Mouse (Mus musculus) embryonic facial prominence, embryonic 14.5 days (tissue): Measurements from ENCODE around the gene Dgcr6. TPM values are rescaled to one million over a fixed set of nuclear protein-coding genes. Genes with fewer than 3 reads are reported as not detected.

ENCODE experiments used
- ATAC-seq: fragments of 200-750 bp; cut with Nextera tagmentation; 2 replicates; pipeline ENCODE4 v1.8.0; 2017; ENCODE audit warnings: low read depth, moderate number of reproducible peaks, moderate TSS enrichment
- DNase-seq: peaks from one replicate; pipeline ENCODE4 v3.0.0-alpha.2; 2015; ENCODE audit warnings: low spot score
- H3K27ac ChIP-seq: fragments of 300-500 bp; sonication (generic); replicated peaks from 2 replicates; pipeline ENCODE4 v1.5.1; 2014; ENCODE audit warnings: low read depth, mild to moderate bottlenecking, low read length, moderate library complexity
- H3K27me3 ChIP-seq: fragments of 300-500 bp; sonication (generic); replicated peaks from 2 replicates; pipeline ENCODE4 v1.6.1; 2014; ENCODE audit warnings: low read length; ENCODE audit not compliant: control insufficient read depth, insufficient read depth
- H3K36me3 ChIP-seq: fragments of 300-500 bp; sonication (generic); 2 replicates; pipeline ENCODE4 v1.6.1; 2014; ENCODE audit warnings: low read length, mixed read lengths; ENCODE audit not compliant: control insufficient read depth, insufficient read depth
- H3K4me1 ChIP-seq: fragments of 300-500 bp; sonication (generic); 2 replicates; pipeline ENCODE4 v1.6.1; 2014; ENCODE audit warnings: antibody characterized with exemption, low read length; ENCODE audit not compliant: control insufficient read depth, insufficient read depth
- H3K4me2 ChIP-seq: fragments of 300-500 bp; sonication (generic); 2 replicates; pipeline ENCODE4 v1.6.1; 2014; ENCODE audit warnings: low read depth, mild to moderate bottlenecking, low read length, moderate library complexity, mixed read lengths
- H3K4me3 ChIP-seq: fragments of 300-500 bp; sonication (generic); 2 replicates; pipeline ENCODE4 v1.5.1; 2014; ENCODE audit warnings: low read depth, mild to moderate bottlenecking, low read length
- H3K9ac ChIP-seq: fragments of 300-500 bp; sonication (generic); 2 replicates; pipeline ENCODE4 v1.6.1; 2014; ENCODE audit warnings: low read depth, mild to moderate bottlenecking, low read length, moderate library complexity, mixed read lengths
- H3K9me3 ChIP-seq: fragments of 300-500 bp; sonication (generic); 2 replicates; pipeline ENCODE4 v1.6.1; 2016; ENCODE audit warnings: low read length; ENCODE audit not compliant: control insufficient read depth
- WGBS: fragments of 180-500 bp; shearing (Covaris S2); extraction: QIAGEN DNeasy Blood & Tissue Kit; methylation state at CpG from one replicate; pipeline ENCODE4 v1.1.7; 2014; 5-methylcytosine and 5-hydroxymethylcytosine counted together
- polyA plus RNA-seq: library from polyadenylated mRNA; unstranded; fragments of >200 nt; fragmentation: Nextera tagmentation; extraction: Ambion mirVana; gene quantifications from 2 replicates; pipeline ENCODE4 v1.2.1, GENCODE M21; 2014

Dgcr6 gene
- polyA plus RNA-seq, 1 experiment from 2014 or later = 89.9 TPM

GRCm38 (mm10) chr16:18075201-18075600 lies 22.5 kb downstream of the Dgcr6 start:
- no peaks in the 10 kb centered on the region for H3K4me1 ChIP-seq
- H3K27ac ChIP-seq = no peak overlapping the region
- H3K27me3 ChIP-seq = no peaks in the 10 kb centered on the region
- no peak for DNase-seq
- H3K4me3 ChIP-seq = no peak overlapping the region
- H3K4me2 ChIP-seq = no peak overlapping the region
- 58% methylated on average over 3 of the region's 3 CpGs for WGBS
- peaks cover 25% of the 10 kb centered on the region for H3K36me3 ChIP-seq
- no peak overlapping the region for H3K9ac ChIP-seq
- no peaks in the 10 kb centered on the region for H3K9me3 ChIP-seq
- ATAC-seq = no peak

DNA sequence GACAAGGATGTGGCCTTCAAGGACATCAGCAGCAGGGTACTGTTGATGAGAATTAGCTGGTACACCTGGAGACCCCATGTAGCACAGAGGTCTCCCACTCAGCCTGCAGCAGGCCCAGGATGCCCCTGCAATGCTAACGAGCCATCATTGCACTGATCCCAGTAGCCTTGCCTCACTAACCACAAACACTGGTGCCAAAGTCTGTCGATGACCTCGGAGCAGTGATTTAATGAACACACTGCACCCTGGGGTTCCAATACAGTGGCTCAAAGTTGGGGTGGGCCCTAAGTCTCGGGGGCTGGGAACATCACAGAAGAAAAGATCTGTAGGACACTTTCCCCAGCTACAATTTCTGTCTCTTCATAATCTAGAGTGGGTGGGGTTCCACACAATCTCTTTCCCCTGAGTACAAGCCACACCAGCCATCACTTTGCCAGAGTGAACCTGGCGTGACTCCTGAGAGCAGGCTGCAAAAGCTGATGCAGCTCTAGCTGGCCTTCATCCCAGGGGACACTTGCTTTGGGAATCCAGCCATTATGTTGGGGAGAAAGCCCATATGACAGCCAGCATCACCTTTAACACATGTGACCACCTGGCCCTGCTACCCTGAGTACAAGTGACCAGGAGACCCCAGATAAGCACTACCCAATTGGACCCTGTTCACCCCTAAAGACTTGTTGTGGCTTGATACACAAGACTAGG lies 25.8 kb downstream of the Dgcr6 start:
- ATAC-seq = no peak
- no peaks in the 10 kb centered on the region for H3K4me1 ChIP-seq
- no peak overlapping the region for H3K27ac ChIP-seq
- no peak for DNase-seq
- no peaks in the 10 kb centered on the region for H3K36me3 ChIP-seq
- WGBS = 82% methylated on average over 5 of the region's 5 CpGs
- H3K9ac ChIP-seq = no peak overlapping the region
- H3K4me3 ChIP-seq = no peak overlapping the region
- no peak overlapping the region for H3K4me2 ChIP-seq
- H3K9me3 ChIP-seq = no peaks in the 10 kb centered on the region
- H3K27me3 ChIP-seq = no peaks in the 10 kb centered on the region

DNA sequence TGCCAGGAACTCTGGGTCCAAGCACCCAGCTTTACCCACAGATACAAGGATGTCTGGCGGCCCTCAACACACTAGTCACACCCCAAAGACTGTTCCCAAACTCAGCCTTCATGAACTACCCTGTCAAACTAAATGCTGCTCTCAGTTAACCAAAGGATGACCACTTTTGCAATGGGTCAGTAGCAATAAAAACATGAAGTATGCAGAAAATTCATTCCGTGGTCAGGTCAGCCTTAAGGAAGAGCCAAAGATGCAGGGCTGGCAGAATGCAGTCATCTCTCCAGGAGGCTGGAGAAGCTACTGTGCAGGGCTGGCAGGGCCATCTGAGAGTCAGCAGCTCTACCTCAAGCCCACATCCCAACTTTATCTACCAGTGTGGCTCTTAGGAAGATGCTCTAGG lies 26.6 kb downstream of the Dgcr6 start:
- Histone ChIP-seq H3K4me3 (no peak overlapping the region), H3K27ac (no peak overlapping the region), H3K4me2 (no peak overlapping the region), H3K9ac (no peak overlapping the region), H3K4me1 (no peaks in the 10 kb centered on the region), H3K27me3 (no peaks in the 10 kb centered on the region), H3K36me3 (no peaks in the 10 kb centered on the region), H3K9me3 (no peaks in the 10 kb centered on the region)
- ATAC-seq = no peak
- WGBS = 85% methylated on average over 2 of the region's 2 CpGs
- DNase-seq = no peak

- Histone ChIP-seq H3K4me1 (no peaks in the 10 kb centered on the region), H3K9ac (no peak overlapping the region), H3K9me3 (no peaks in the 10 kb centered on the region), H3K4me2 (no peak overlapping the region), H3K27ac (no peak overlapping the region), H3K27me3 (no peaks in the 10 kb centered on the region), H3K36me3 (no peaks in the 10 kb centered on the region), H3K4me3 (no peak overlapping the region)
- ATAC-seq = no peak
- no peak for DNase-seq
- 79% methylated on average over 7 of the region's 7 CpGs for WGBS
These were observed 27.5 kb downstream of the Dgcr6 start for GRCm38 (mm10) chr16:18080171-18080570.

DNA sequence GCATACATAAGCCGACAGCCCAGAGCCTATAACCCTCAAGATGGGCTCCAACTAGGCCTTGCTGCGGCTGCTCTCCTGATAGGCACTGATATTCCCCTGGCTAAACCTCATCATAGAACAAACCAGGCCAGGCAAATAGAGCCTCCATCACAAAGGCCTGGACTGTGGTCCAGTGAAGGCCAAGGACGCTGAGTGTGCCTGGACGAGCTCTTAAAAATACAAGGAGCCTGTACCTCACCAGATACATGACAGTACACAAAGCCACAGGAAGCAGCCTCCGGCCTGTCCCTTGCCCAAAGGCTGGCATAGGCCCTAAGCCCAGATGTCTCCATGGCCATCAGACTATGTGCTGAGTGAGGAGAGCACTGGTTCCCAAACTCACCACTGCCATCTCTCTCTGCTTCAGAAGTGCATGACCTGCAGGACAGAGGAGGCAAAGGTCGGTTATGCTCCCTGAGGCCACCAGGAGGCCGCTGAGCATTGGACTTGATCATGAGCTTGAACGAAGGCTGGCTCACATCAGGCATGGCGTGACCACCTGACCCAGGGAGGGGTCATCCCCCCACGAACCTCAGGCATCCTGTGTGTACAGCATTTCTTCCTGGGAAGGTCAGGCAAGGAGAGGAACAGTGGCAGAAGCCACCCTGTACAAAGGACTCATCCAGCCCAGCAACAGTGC lies 28.6 kb downstream of the Dgcr6 start:
- no peak overlapping the region for H3K27ac ChIP-seq
- H3K9me3 ChIP-seq = no peaks in the 10 kb centered on the region
- H3K4me1 ChIP-seq = no peaks in the 10 kb centered on the region
- no peak overlapping the region for H3K4me3 ChIP-seq
- H3K36me3 ChIP-seq = no peaks in the 10 kb centered on the region
- DNase-seq = no peak
- 83% methylated on average over 10 of the region's 10 CpGs for WGBS
- H3K9ac ChIP-seq = no peak overlapping the region
- H3K4me2 ChIP-seq = no peak overlapping the region
- H3K27me3 ChIP-seq = no peaks in the 10 kb centered on the region
- no peak for ATAC-seq

DNA sequence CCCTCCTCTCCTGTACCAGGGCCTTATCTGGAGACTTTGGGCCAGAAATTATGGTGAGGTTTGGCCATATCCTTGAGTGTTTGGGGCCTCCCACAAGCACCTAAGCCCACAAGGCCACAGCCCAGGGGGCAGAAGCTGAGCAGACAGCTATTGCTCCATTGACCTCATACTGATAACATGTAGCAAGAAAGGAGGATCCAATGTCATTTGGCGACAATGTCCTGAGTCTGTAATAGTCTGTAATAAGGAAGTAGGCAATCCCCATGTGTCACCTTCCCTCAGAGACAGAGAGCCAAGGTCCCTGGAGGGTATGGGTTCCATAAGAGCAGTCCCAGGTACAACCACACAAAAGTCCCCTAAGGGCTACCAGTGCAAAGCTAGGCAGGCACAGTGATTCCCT lies 29.6 kb downstream of the Dgcr6 start:
- Histone ChIP-seq H3K4me3 (no peak overlapping the region), H3K4me1 (no peaks in the 10 kb centered on the region), H3K9me3 (no peaks in the 10 kb centered on the region), H3K36me3 (no peaks in the 10 kb centered on the region), H3K9ac (no peak overlapping the region), H3K27ac (no peak overlapping the region), H3K27me3 (peaks cover 2% of the 10 kb centered on the region), H3K4me2 (no peak overlapping the region)
- 81% methylated on average over 1 of the region's 1 CpGs for WGBS
- ATAC-seq = no peak
- DNase-seq = no peak

DNA sequence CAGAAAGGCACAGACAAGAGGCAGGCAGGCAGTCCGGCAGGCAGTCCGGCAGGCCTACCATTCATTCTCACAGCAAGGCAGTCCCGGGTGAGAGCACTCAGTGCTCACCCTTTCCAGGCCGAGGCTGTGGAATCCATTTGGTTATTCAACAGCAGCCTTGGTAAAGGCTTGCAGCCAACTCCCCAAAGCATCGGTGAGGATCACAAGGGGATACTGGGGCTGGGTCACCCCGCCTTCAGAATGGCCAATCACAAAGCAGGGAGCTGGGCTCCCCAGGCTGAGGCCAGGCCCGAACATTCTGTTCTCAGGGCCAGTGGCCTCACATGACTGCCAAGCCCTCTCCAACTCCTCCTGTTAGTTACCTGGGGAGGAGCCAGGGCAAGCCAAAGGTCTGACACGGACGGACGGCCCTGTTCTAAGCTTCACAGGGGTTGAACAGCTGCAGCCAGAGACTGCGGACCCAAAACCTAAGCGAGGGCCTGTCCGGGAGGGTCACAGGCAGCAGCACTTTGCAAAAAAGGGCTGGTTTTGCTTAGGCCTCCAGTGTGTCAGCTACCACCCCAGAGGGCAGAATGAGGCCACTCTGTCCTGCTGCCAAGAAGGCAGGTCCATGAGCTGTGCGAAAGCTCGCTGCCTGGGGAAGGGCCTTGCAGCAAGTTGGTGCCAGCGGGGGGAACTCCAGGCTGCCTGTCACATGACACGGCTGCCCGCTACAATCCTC lies 30.7 kb downstream of the Dgcr6 start:
- Histone ChIP-seq H3K27ac (no peak overlapping the region), H3K9me3 (no peaks in the 10 kb centered on the region), H3K4me2 (no peak overlapping the region), H3K36me3 (no peaks in the 10 kb centered on the region), H3K4me1 (peaks cover 6% of the 10 kb centered on the region; the same call in 1 of the 2 replicates), H3K4me3 (no peak overlapping the region), H3K27me3 (peaks cover 11% of the 10 kb centered on the region), H3K9ac (no peak overlapping the region)
- WGBS = 84% methylated on average over 16 of the region's 18 CpGs
- ATAC-seq (no peak), DNase-seq (no peak)

DNA sequence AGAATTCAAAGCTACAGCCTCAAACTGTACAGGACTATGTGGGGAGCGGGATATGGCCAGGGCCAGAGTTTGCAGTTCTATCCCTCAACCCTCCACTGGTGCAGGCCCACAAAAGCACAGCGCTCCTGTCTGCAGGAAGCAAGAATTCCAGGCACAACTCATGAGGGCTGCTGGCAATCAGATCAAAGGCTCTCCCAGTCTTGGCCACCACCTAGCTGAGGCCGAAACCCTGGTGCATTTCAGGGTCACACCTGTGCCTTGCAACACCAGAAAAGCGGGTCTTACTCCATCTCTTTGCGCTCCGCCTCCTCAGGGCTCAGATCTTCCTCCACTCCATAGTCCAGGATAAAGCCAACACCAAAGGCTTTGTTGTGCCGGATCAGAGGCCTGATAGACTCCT lies 31.6 kb downstream of the Dgcr6 start:
- Histone ChIP-seq H3K27ac (no peak overlapping the region), H3K27me3 (peaks cover 11% of the 10 kb centered on the region), H3K36me3 (no peaks in the 10 kb centered on the region), H3K4me3 (no peak overlapping the region), H3K9ac (no peak overlapping the region), H3K4me2 (no peak overlapping the region), H3K9me3 (no peaks in the 10 kb centered on the region), H3K4me1 (peaks cover 11% of the 10 kb centered on the region)
- 86% methylated on average over 7 of the region's 7 CpGs for WGBS
- ATAC-seq (no peak), DNase-seq (no peak)
